Comparison of ENCODE assay signal across 13 mouse cellular contexts in the genomic region with DNA sequence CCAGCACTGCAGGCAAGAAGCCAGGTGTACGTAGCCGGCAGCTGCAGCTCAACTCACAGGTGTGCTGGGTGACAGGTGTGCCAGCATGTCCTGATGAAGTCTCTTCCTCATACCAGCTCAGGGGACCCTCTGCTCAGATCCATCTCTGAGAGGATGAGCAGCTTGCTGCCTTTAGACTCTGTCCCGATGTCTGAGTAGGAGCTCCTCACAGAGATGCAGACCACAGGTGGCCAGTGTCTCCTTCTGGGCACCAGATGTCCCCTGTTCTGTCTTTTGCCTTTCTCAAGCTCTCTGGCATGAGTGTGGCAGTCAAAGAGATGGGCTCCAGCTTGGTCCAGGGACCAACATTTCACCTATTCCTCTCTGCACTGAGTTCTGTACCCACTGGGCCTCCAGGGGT.
"Had no signal": no experiment of that assay in that cellular context is flagged by ENCODE, and none has a peak within 500 bp of the region (broad histone marks: within the 10 kb centered on the region; RNA-seq: fewer than 3 reads in every experiment).

No protein-coding gene starts in this region.

- DNase-seq: lung, adult 18-20 months; lung, embryonic 14.5 days; lung, postnatal 10 days; lung, postnatal 4 days; midbrain, embryonic 14.5 days; retina, postnatal 1 day; right cerebral cortex, adult 18-20 months; right cerebral cortex, postnatal 25 days; right cerebral cortex, postnatal 4 days; spleen, adult 18-20 months; thymus, adult 18-20 months; thymus, postnatal 14 days; thymus, postnatal 36 days had no signal
